Mouse (Mus musculus) 416B (cell line): ENCODE results near the gene Ptprd.

Experiments
- DNase-seq: peaks from one replicate; pipeline ENCODE4 v3.0.0; 2011; ENCODE audit warnings: low read depth

The Ptprd gene

DNA sequence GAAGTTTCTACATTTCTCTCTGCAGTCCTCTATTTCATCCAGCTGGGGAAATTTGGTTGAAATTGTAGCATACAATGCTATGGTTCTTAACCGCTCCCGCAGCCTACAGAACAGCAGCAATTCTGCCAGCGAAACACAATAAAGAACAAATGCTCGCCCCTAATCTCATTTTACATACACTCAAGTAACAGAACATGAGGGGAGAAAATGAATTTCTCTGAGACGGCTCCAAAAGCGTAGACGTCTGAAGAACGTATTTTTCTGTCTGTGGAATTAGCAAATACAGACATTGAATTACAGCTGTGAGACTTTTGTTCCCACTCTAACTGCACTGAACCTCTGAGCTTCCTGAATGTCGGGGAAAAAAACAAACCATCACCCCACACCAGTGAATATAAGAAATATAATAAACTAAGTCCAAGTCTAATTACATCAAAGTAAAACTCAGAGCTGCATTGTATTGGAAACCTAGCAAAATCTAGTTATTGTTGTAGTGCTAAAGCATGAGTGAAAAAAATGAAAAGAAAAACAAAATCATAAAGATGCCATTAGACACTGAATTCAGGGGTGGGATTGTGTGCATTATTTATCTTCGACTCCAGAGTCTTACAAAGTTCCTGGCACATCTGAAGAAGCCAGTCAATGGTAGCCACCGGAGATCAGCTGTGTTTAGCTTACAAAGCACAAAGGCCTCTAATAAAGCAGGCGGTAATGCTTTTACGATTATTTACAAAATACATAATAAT is 2187.8 kb downstream of the Ptprd start:
- no peak for DNase-seq

DNA sequence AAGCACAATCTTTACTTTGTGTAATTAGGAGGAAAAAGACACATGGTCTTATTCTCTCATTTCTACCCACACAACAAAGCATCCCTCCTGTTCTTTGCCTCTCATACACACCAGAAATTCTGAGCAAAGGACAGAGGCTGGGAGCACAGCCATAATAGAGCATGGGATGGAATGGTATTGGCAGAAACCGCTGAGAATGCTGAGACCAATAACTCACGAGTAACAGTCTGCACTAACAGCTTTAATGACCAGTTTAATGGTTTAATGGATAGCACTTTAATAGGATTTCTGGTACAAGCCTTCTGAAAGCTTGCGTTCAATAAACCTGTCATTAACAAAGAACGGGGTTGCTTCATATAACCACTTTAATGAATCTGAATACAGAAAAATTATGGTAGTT is 2190.1 kb downstream of the Ptprd start:
- no peak for DNase-seq

DNA sequence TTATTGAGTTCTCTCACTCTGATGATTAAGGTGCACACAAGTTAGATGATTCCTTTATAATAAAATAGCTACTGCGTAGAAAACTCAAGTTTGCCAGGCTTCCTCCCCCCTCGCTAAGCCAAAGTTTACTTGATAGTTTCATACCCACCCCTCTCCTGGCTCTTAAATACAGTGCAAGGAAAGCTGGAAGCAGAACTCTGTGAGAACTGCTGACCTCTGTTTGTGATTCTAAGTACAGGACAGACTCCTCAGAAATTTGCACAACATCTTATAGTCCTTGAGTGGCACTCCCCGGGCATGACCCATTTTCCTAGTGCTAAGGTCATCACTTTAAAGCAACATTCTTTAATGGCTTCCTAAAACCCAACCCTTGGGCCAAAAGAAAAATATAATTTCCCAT is 2196.7 kb downstream of the Ptprd start:
- no peak for DNase-seq

DNA sequence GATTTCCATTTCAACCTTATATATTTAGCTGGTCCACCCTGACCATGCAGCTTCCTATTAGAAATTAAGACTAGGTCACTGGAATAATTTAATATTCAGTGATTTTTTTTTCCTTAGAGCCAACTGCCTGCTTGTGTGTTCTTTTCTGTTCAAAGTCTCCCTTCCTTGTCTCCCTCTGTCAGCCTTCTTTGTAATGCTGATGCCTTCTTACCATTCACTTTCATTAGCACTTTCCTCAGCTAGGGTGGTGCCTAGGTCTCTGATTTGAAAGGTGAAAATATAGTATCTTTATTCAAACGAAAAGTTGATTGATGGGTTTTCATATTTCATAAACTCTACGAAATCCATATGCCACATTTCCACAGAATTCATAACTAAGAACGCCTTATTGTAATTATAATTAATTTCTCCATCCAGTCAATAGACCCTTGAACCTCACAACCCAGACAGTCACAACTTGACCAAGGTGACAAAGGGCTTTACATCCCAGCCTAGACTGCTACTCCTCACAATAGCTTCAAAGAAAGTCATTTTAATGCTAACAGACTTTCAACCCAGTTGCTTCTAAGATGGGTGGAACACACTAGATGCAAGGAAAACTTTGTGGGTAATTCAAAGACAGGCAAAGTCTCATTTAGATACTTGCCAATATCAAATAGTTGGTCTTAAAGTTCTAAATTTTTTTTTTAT is 2197.5 kb downstream of the Ptprd start:
- no peak for DNase-seq

DNA sequence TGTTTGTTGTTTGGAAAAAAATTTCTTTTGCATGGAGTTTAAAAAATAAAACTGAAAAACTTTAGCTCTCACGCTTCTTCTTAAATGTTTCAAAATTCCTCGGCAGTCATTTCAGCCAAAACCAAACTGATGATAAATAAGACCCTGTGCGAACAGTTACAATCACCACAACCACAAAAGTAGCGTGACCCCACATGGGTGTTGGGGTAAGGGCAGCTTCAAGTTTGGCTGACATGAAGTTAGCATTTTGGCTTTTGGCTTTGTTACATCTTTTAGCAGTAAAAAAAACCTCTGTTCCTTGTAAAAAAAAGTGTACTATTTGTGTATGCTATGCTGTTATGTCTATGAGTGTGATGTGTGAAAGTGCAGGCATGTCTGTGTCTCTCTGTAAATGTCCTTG is 2203.2 kb downstream of the Ptprd start:
- DNase-seq, result no peak

DNA sequence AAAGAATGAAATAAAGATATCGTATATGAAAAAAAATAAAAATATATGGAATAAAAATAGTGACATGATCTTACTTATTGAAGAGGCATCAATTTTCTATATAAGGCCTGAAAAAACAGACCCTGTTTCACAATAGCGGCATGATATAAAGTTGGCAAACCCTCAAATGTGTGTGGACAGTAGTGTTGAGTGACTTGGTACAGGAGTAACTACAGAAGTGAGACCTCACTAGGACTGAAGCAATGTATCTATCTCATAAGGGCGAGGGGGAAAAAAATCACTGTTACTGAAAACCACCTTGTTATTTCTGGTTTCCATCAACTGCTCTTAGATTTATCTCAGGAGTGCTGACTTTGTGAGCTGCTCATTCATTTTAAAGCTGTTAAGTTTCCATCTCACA is 2204.5 kb downstream of the Ptprd start:
- no peak for DNase-seq

DNA sequence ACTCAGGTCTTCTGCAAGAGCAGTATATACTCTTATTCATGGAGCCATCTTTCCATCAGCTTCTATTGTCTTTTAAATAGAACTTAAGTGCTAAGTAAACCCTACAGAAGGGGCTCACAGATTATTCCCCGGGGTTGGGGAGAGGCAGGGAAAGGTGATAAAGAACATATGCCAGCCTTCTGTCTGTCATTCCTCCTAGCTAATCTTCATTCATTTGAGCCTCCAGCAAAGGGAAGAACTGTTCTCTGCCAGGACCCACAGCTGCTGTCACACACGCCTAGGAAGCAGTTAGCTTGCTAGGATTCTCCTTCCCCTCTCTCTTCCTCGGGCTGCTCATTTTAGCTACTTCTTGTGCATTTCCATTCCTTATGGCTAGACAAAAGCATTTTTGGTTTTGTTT is 2205.0 kb downstream of the Ptprd start:
- DNase-seq, result no peak

DNA sequence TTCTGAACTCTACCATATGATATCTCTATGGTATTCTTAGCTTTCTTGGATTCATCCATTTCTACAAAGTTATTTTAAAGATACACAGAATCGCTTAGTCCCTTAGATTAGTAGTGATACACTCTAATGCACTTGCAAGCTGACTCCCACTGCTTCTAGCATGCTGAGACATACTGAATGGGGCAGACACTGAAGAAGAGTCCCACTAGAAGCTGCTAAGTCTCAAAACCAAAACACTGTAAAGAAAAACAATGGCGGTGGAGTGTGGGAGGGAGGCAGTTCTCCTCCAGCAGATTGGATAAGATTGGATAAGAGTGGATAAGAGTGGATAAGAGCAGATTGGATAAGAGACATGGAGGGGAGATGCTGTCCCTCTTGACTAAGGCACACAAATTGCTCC is 2207.6 kb downstream of the Ptprd start:
- DNase-seq, result no peak

DNA sequence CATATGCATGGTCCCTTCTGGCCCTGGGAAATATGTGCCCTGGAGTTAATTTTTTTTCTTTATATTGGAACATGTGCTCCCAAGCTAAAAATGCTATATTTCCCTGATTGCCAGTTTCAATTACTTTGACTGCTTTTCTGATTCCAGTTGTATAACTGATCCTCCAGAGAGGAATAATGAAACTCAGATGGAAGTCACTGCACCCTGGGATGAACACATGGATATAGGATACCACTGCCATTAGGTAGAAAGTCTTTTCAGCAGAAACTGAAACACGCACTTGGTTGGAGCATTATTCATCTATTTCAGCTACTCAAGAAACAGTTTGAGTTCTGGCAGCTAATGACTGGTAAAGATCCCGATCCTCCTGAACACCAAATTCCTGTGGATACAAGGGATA is 2211.5 kb downstream of the Ptprd start:
- DNase-seq, result no peak

DNA sequence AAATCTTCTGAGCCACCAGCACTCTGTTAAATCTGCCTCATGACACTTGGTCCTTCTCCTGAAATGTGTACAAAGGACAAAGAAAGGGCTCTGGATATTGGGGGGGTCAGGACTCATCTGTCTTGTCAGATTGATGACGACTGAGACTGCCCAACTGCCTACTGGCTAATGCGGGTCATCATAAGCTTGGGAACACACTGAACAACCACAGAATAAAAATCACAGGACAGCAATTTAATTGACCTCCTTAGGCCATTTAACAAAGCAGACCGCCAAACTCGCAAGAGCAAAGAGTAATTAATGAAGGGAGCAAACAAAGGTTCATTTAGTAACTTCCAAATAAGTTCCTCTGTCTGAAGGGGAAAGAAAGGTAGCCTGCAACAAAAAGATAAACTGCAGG is 2215.9 kb downstream of the Ptprd start:
- no peak for DNase-seq

DNA sequence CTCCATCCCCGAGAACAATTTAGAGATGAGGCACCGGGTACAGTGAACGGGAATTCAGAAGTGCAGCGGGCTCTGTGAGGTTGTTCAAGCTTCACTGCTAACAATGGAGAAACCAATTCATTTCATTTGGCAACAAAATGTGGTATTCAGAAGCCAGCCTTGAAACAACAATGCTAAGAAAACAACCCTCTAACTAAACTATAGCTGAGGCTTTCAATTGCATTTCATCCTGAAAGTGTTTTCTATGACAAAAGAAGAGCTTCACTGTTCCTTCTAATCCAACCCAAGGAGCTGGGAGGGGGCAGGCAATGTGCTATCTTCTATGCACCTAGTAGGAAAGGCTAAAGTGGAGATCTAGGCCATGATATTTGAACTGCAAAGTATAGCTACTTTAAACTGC is 2217.2 kb downstream of the Ptprd start:
- DNase-seq, result no peak

DNA sequence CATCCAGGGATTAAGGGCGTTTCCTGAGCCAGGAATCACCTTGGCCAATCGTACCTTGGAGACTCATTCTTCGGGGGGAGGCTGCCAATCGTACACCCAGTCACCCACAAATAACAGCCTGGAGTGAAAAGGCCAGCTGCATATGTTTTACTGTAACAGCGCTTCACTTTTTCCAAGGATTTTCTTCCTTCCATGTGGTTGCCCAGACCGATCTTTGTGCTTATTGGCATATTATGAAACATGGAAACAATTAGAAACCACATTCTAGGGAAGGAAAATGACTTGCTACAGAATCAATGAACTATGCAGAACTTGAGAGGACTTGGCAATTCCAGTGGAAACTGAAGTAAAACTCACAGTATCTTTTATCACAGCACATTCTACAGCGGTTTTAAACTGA is 2218.7 kb downstream of the Ptprd start:
- no peak for DNase-seq

DNA sequence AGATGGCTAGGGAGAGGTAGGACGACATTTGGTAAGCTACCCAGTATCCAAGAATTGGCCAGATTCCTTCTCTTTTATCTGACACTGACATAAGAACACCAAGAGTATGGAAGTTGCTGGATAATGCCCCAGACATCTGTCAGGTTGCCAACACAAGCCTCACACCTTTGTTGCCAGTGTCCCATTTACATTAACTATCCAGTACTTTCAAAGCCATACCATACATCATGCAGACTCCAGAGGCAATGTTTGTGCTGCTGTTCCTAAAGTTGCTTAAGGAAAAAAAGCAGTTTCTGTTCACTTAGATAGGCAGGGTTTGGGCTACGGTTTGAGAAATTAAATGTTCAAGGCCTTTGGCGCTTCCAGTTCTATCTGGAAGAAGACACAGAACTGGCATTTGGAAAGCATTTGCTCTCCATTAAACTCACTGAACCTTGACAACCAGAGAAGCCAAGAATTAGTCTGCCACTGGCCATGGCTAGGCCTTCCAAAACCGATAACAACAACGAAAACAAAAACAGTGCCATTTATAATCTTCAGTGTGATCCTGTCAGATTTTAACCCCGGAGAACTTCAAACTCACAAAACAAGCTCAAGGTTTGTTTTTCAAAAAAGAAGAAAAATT is 2220.0 kb downstream of the Ptprd start:
- DNase-seq, result no peak

DNA sequence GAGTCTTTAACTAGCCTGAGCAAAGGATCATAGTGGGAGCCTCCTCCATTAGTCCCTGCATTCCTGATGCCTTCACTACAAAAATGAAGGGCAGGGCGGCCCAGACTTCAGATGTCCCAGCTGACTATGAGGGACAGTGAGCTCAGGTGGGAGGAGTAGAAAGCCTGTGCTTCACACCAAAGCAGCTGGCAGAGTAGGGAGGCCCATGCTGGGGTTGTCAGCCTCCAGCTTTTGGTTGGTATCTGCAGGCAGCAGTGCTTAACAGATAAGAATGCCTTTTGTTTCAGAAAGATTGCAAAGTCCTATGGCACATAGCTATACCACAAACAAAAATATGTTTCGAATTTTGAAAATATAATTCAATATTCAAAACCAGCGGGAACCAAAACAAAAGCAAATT is 2237.0 kb downstream of the Ptprd start:
- DNase-seq, result no peak

DNA sequence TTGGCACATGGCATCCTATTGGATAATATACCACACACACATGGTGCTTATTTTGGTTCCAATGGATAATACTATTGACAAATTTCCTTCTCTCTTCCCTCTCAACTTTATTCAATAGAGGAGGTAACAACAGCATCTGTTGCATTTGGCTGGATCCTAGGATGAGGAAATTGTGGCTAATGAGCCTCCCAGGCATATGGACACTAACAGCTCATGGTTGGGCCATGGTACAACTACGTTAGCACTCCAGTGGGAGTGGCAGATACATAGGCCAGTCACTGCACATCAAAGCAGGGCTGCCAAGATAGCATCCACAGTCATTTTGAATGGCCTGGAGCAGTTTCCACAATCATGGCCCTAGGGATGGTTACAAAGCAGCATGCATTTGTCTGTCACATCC is 2238.4 kb downstream of the Ptprd start:
- DNase-seq, result no peak

DNA sequence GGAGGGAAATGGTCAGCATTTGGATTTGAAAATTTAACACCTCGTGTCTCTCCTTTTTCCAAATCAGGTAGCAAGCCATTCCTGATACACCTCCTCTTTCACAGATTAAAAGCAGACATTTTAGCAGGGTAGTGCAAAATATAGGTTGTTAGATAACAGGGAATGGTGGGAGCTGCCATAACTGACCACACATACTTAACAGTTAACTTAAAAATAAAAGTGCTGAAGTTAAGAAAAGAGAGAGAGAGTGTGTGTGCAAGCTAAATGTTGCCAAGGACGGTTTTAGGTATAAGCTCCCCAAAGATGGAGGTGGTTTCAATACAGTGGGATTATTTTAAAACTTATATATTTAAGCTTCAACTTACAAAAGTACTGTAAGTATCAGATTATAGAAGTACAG is 2241.8 kb downstream of the Ptprd start:
- no peak for DNase-seq

DNA sequence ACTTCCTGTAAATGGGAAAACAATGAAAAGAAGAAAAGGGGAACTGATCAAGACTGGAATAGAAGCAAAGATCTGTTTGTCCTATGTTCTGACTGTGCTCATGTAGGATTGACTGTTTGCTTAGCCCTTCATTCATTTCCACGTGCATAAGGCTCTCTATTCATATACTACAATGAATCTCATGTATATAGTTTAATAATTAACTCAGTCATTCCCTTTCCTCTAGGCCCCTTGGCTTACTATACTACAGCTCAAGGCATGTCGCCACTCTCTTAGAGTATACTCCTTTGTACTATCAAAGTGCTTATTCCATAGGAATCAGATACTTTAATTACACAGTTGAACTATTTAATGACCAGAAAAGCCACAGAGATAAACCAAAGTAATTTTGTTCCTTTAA is 2243.1 kb downstream of the Ptprd start:
- no peak for DNase-seq

DNA sequence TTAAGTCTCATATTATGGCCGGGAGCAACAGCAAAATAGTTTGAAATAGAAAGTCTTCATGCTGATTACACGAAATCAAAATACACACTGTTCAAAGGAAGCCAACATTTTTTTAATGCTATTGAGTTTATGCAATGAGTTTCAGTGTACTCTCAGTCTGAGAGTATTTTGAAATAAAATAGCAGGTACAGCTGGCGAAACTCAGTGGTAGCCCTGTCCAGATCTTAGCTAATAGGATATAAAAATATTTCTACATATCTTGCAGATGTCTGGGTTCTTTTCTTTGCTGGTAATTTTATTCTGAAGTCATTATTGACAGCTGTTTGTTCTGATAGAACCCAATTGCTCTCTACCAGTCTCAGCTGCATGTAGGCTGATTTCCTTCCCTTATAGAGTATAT is 2246.0 kb downstream of the Ptprd start:
- DNase-seq, result no peak

DNA sequence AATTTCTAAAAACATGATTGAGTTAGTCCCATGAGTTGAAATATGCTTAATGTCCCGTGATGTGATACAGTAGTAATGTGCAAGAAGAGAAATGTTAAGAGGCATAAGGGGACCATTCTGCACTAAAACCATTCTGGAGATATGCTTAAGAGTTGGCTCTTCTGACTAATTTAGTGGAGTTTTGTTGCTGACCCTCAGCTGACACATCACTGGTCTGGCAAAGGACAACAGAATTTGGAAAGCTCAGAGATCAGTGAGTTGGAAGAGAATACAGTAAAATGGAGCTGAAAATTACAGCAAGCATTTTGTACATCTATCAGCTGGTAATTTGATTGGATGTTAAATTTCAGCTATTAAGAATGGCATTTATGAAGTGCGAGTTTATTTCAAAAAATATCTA is 2248.8 kb downstream of the Ptprd start:
- DNase-seq, result no peak

DNA sequence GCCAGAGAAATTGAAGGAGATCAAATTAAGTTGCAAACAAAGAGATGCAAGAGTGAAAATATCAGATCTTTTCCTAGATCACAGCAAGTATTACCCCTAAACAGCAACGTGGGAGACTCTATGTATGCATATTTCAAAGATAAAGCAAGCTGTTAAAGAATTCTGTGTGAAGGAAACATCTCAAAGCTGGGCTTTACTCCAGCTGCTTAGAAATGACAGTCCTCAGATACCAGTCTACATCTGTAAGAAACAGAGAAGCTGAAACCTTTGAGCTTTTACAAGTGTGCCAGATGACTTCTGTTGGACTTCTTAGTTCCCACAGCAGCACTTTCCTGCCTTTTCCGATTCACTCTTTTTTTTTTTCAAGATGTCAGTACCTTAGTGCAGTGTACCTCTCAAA is 2249.9 kb downstream of the Ptprd start:
- DNase-seq, result no peak

DNA sequence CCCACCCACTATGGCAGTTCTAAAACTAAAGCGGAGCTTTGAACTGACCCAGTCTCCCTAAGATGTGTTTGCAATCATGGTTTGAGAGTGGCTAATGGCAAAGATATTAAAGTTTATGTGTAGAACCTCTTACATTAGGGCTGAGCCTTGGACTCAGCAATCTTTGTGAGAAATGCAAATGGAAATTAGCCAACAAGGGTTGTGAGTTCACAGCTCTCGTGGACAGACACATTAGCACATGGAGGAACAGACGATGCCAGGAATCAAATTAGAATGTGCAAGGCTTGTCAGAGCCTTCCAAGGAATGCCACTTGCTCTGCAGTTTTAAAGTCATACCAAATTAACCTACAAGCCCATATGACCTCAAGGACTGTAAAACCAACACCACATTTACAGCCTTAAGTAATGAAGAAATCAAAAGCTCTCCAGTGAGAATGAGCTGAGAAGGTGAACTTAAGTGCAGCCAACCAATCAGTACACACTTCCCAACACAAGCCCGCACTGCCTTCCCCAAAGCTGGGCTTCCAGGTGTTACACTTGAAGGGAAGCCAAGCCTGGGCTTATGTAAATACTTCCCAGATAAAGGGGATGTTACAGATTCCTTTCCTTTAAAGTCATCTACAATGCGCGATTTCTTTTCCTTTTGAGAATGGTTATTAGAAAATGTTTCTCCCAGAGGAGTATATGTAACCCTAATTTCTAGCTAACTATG is 2258.3 kb downstream of the Ptprd start:
- no peak for DNase-seq

DNA sequence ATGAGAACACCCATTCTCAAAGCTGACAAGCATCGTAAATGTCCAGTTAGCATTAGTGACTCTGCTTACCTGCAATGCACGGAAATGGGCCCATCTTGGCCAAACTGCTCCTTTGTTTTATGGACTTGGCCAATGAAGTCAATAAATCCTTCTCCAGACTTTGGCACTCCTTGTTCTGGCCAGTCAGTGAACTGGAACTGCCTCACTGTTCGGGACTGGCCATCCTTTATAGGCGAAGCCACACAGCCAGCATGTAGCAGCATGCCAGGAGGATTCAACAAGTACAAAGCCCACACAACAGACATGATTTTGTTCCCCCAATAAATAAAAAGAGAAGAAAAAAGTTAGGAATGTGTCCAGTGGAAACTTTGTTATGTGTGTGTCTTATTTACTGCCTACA is 2261.2 kb downstream of the Ptprd start:
- DNase-seq, result no peak

DNA sequence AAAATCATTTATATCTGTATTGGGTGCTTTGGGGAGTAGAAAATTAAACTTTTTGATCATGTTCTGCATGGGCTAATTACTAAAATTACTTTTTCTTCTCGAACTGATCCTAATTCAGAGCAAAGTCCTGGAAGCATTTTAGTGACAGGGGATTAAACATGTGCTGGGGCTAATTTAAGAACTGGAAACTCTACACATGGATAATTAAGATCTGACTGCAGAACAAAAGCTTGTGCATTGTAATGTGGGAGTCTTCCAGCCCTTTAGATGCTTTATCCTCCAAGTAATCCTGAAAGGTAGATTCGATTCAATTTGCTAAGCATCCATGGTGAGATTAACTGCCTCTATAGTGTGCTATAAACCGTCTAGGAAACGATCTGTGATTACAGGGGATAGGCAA is 2316.9 kb downstream of the Ptprd start:
- no peak for DNase-seq
